Mouse (Mus musculus) bone marrow, adult 2 months (tissue): ENCODE results near the gene Nek9. TPM values are rescaled to one million over a fixed set of nuclear protein-coding genes. Genes with fewer than 3 reads are reported as not detected.

Experiments
- H3K27ac ChIP-seq: fragments of 200-500 bp; 2 replicates; pipeline ENCODE4 v1.5.1; 2012; ENCODE audit warnings: low read depth, mild to moderate bottlenecking, control low read depth, inconsistent platforms, low read length; ENCODE audit not compliant: control insufficient read depth, poor library complexity, insufficient read depth
- H3K4me1 ChIP-seq: fragments of 200-500 bp; 2 replicates; pipeline ENCODE4 v1.6.1; 2011; ENCODE audit warnings: low read length; ENCODE audit not compliant: control insufficient read depth, insufficient read depth
- H3K4me3 ChIP-seq: fragments of 200-500 bp; replicated peaks from 2 replicates; pipeline ENCODE3; 2011; ENCODE audit warnings: mild to moderate bottlenecking, low read depth, low read length, control low read depth; ENCODE audit not compliant: control insufficient read depth
- CTCF ChIP-seq: fragments of 200-500 bp; IDR thresholded peaks from 2 replicates; pipeline ENCODE4 v1.5.1; 2011; ENCODE audit warnings: low read length, control low read depth; ENCODE audit not compliant: control insufficient read depth, insufficient read depth
- POLR2A ChIP-seq: fragments of 200-500 bp; IDR thresholded peaks from 2 replicates; pipeline ENCODE4 v1.6.1; 2011; ENCODE audit warnings: low read depth, mild to moderate bottlenecking, control low read depth, low read length, borderline replicate concordance; ENCODE audit not compliant: control insufficient read depth
- WGBS: fragments of 180-500 bp; shearing (Covaris S2); methylation state at CpG from one replicate; pipeline ENCODE4 v1.1.7; 2018; 5-methylcytosine and 5-hydroxymethylcytosine counted together
- polyA plus RNA-seq: library from polyadenylated mRNA; stranded (reverse); fragments of >200 nt; gene quantifications from 2 replicates; pipeline ENCODE4 v1.2.4, GENCODE M21; 2011; ENCODE audit warnings: low replicate concordance; ENCODE audit not compliant: missing spikeins, insufficient read depth, insufficient read length

The Nek9 gene
- polyA plus RNA-seq, 1 experiment: 25.4 TPM

DNA sequence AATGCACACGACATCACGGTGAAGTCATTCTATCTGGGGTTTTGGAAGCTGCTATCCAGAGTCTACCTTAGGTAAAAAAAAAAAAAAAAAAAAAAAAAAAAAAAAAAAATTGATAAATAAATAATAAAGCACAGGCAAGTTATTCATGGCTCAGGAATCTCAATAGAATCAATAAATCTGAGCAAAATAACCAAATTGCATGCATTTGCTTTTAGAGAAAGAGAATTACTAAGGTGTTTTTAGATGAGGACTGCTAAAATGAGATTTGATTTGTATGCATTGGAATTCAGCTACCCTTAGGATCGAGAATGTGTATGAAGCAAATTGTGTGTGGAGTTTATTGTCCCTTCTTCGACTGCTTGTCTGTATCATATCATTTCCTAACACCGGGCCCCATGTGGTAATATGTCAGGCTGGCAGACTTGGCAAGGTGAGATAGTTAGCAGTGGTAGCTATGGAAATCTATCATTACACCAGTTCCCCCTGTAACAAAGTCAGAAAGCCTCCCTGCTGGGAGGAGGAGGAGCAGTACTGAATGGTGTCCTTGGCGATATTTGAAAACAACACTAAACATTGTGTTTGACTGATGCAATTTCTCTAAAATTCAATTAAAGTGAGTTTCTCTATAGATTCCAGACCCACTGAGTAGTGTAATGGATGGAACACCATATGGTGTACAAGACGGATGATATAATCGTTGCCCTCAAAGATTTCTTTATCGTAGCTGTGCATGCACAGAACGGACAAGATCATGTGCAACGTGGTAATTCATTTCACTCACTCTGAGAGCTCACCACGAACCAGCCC, 58.1 kb downstream of the Nek9 start:
- H3K4me3 ChIP-seq: no peak overlapping the region
- TF ChIP-seq CTCF: no peak
- TF ChIP-seq POLR2A: no peak
- no peaks in the 10 kb centered on the region; the same call in 1 of the 2 replicates for H3K4me1 ChIP-seq
- H3K27ac ChIP-seq: no peak overlapping the region
- 42% methylated on average over 12 of the region's 12 CpGs for WGBS

- no peaks in the 10 kb centered on the region; the same call in 1 of the 2 replicates for H3K4me1 ChIP-seq
- peak overlapping the region; percentile 71 for H3K27ac ChIP-seq
- TF ChIP-seq POLR2A (peak; percentile 75; the same call in 1 of the 2 replicates), CTCF (no peak)
- WGBS: under 1% methylated on average over 31 of the region's 31 CpGs
- peak overlapping the region; percentile 73 for H3K4me3 ChIP-seq
Measured at GRCm38 (mm10) chr12:85280105-85280844, 58.9 kb downstream of the Nek9 start.

DNA sequence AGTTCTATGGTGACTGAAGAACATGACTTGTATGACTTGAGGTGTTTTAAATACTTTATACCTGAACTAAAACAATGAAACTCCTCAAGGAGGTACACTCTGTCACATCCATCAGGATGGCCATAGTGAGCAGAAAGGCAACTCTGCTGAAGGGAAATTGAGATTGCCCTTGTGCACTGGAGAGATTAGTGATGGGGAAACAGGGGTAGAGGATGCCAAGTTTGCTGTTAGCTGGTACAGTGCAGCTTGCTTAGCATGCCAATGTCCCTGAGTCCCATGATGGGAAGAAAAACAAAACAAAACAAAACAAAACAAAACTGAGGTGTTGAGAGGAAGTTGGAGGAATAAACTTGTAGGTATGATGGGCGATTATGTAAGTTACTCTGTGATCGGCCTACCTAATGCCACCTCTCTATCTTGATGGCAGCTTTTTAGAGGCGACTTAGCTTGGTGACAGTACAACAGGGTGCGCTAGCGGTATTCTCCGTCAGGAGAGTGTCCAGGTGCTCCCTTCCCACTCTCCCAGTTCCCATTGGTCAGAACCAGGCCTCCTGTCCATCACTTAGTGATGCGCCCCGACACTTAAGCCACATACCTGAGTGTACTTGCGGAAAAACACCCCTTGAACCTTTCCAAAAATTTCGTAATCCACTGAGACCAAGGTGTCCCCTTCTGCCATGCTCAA, 59.6 kb downstream of the Nek9 start:
- 2% methylated on average over 10 of the region's 10 CpGs for WGBS
- TF ChIP-seq POLR2A: no peak
- TF ChIP-seq CTCF: no peak
- H3K27ac ChIP-seq: peak overlapping the region; percentile 71
- H3K4me3 ChIP-seq: peak overlapping the region; percentile 73
- no peaks in the 10 kb centered on the region; the same call in 1 of the 2 replicates for H3K4me1 ChIP-seq

DNA sequence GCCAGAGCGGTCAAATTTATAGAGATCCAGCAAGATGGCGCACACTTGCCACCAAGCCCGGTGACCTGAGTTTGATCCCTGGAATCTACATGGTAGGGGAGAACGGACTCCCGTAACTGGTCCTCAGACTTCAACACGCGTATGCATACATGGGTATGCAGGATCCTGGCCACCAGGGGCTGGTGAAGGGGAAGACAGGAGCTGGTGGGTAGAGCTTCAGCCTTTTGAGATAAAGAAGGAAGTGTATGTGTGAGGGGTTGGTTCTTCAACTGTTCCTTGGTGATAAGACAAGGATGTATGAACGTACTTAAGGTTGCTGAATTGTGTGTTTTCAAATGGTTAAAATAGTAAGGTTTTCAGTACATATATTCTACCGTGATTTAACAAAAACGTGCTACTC, 60.2 kb downstream of the Nek9 start:
- no peak overlapping the region for H3K4me3 ChIP-seq
- peak; percentile 17; the same call in 1 of the 2 replicates for TF ChIP-seq CTCF
- no peak for TF ChIP-seq POLR2A
- 69% methylated on average over 10 of the region's 10 CpGs for WGBS
- H3K4me1 ChIP-seq: no peaks in the 10 kb centered on the region; the same call in 1 of the 2 replicates
- H3K27ac ChIP-seq: no peak overlapping the region

DNA sequence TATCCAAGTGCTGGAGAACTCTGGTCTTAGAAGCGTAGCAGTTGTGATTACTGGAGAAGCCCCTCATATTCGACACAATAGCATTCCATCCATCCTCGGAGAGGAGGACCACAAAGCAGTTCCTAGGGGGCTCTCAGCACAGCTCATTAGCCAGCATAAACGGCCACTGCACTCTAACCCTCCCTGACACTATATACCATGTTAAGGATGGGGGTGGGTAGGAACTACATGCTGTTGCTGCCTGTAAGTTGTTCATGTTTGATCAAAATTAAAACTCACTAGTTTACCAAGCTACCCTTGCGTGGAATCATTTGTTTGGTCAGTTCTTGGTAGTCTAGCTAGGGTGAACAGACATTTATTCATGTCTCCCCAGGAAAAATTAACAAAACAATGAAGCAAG, 62.9 kb downstream of the Nek9 start:
- H3K4me1 ChIP-seq: no peaks in the 10 kb centered on the region; the same call in 1 of the 2 replicates
- no peak overlapping the region for H3K27ac ChIP-seq
- WGBS: 84% methylated on average over 5 of the region's 5 CpGs
- no peak overlapping the region for H3K4me3 ChIP-seq
- no peak for TF ChIP-seq CTCF
- no peak for TF ChIP-seq POLR2A

DNA sequence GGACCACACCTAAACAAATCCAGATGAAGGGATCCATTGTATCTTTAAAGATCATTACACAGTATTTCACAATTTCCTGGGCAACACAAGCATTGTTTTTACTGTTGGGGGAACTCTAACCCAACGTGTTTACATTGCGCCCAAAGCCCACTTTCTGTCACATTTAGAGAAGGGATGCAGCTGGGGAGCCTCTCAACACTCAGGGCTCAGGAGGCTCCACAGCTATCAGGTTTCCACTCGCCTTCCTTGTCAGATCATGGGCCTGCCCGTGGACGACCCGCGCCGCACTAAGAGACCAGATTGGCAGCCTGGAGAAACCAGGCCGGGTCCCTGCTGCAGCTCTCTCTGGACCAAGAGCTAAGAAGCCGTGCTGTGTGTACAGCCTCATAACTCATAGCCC, 65.7 kb downstream of the Nek9 start:
- no peaks in the 10 kb centered on the region for H3K4me1 ChIP-seq
- H3K4me3 ChIP-seq: no peak overlapping the region
- TF ChIP-seq POLR2A: no peak
- TF ChIP-seq CTCF: no peak
- no peak overlapping the region for H3K27ac ChIP-seq
- WGBS: 78% methylated on average over 10 of the region's 10 CpGs

GRCm38 (mm10) chr12:85271843-85272206, 67.3 kb downstream of the Nek9 start:
- WGBS: 71% methylated on average over 4 of the region's 4 CpGs
- no peak for TF ChIP-seq POLR2A
- no peak for TF ChIP-seq CTCF
- no peak overlapping the region for H3K27ac ChIP-seq

DNA sequence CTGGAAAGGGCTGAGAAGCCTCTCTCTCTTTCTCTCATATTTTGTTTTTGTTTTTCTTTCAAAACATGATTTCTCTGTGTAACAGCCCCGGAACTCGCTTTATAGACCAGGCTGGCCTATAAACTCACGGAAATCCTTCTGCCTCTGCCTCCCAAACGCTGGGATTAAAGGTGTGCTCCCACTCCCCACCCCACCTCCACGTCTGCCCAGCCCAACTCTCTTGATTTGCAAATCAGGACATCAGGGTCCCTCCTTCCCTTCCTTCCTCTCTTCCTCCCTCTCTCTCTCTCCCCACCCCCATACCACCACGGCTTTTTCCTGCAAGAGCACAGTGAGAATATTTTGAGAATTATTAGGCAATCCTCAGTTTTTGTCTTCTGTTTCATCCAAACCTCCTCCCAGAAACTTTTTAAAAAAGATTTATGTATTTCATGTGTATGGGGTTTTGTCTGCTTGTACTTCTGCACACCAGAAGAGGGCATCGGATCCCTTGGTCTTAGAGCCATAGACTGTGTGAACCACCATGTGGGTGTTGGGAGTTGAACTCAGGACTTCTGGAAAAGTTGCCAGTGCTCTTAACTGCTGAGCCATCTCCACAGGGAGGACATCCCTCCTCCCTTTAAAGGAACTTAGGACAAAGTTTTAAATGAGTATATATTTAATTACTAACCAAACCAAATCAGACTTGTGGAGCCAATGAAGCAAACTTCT, 67.9 kb downstream of the Nek9 start:
- 55% methylated on average over 7 of the region's 7 CpGs for WGBS
- Histone ChIP-seq H3K4me3 (no peak overlapping the region), H3K27ac (no peak overlapping the region), H3K4me1 (no peaks in the 10 kb centered on the region)
- TF ChIP-seq CTCF (no peak), POLR2A (no peak)

More at GRCm38 (mm10) chr12:85271843-85272206, 67.3 kb downstream of the Nek9 start:
- Histone ChIP-seq H3K4me1 (no peaks in the 10 kb centered on the region), H3K4me3 (no peak overlapping the region)
